12 mouse cellular contexts compared by ENCODE assay signal in the genomic region with DNA sequence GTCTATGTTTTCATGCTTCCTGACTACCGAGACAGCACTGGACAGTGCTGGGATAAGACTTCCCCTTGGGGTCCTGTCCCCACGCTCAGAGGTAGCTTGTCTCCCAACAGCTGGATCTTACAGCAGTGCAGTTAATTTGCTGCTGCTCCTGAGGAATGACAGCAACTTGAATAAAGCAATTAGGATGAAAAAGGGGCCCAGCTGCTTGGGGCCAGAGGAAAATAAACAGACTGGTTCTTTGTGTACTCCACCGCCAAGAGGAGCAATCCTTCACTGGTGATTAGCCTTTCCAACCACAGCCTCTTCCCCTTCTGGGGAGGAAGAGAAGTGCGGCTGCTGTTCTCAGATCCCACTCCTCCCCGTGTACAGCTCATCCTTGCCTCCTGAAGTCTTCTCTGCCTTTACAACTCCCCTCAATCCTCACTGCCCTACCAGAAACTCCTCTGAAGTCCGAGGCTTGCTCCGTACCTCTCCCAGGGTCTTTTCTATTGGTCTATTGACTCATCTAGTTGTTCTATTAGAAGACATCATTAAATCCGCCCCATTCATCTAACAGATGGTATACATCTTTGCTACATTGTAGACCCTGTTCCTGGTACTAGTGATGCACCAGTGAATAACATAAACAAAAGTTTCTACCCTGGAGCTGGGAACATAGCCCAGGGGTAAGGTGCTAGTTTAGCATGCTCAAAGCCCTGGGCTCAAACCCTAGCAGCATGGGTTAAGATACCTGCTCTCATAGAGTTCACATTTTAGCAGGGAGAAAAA. TPM values are rescaled to one million over a fixed set of nuclear protein-coding genes. Genes with fewer than 3 reads are reported as not detected.
DNase-seq lines count a peak whose midpoint lies in the region; ATAC-seq and TF ChIP-seq lines count a peak whose summit lies in the region.
"Had no signal": no experiment of that assay in that cellular context is flagged by ENCODE, and none has a peak within 500 bp of the region (broad histone marks: within the 10 kb centered on the region; RNA-seq: fewer than 3 reads in every experiment).

No protein-coding gene starts in this region.

- H3K27ac ChIP-seq in midbrain, postnatal 0 days (ENCODE audit: low read depth, low read length): no peak overlapping the region
- H3K27ac ChIP-seq in midbrain, embryonic 16.5 days (ENCODE audit: low read length): no peak overlapping the region
- H3K27ac ChIP-seq in intestine, embryonic 14.5 days (ENCODE audit: low read depth): no peak overlapping the region
- peak overlapping the region; percentile 88 for H3K27ac ChIP-seq in lung, embryonic 15.5 days
- H3K27ac ChIP-seq: liver, embryonic 13.5 days had no signal

- no peak for ATAC-seq in midbrain, postnatal 0 days (ENCODE audit: low FRiP score)
- ATAC-seq in midbrain, embryonic 16.5 days: no peak
- ATAC-seq in intestine, embryonic 14.5 days (replicated peaks; ENCODE audit: low FRiP score, low TSS enrichment, low read depth): peak; percentile 50; the same call in 1 of the 2 replicates
- peak; percentile 87 for ATAC-seq in lung, embryonic 15.5 days (ENCODE audit: borderline replicate concordance, extremely low read depth, low FRiP score, low TSS enrichment)

- H3K36me3 ChIP-seq in midbrain, postnatal 0 days (ENCODE audit: insufficient read depth, low read length): no peaks in the 10 kb centered on the region
- no peaks in the 10 kb centered on the region for H3K36me3 ChIP-seq in midbrain, embryonic 16.5 days (ENCODE audit: control insufficient read depth, insufficient read depth, low read length)
- no peaks in the 10 kb centered on the region for H3K36me3 ChIP-seq in intestine, embryonic 14.5 days (ENCODE audit: control insufficient read depth, insufficient read depth, low read length)
- no peaks in the 10 kb centered on the region for H3K36me3 ChIP-seq in lung, embryonic 15.5 days
- H3K36me3 ChIP-seq: liver, embryonic 13.5 days had no signal

- WGBS in midbrain, postnatal 0 days: 42% methylated on average over 8 of the region's 8 CpGs
- 37% methylated on average over 8 of the region's 8 CpGs for WGBS in midbrain, embryonic 16.5 days
- WGBS in intestine, embryonic 14.5 days: 13% methylated on average over 8 of the region's 8 CpGs
- 12% methylated on average over 8 of the region's 8 CpGs for WGBS in lung, embryonic 15.5 days

- DNase-seq in midbrain, postnatal 0 days (ENCODE audit: low spot score): peak; percentile 32
- DNase-seq in intestine, embryonic 14.5 days (ENCODE audit: low spot score): peak; percentile 75
- no peak for DNase-seq in cerebellum, adult 11-12 months
- DNase-seq in adrenal gland, postnatal 25 days: no peak
- no peak for DNase-seq in adrenal gland, adult 8-10 months
- DNase-seq: cerebellum, postnatal 14 days; gastrocnemius, postnatal 36 days; heart, postnatal 4 days; liver, embryonic 13.5 days had no signal

- no peaks in the 10 kb centered on the region for H3K9me3 ChIP-seq in midbrain, postnatal 0 days (ENCODE audit: low read length)
- no peaks in the 10 kb centered on the region for H3K9me3 ChIP-seq in midbrain, embryonic 16.5 days (replicated peaks; ENCODE audit: control insufficient read depth, low read length, poor library complexity, severe bottlenecking)
- H3K9me3 ChIP-seq in intestine, embryonic 14.5 days (ENCODE audit: control insufficient read depth, low read length): no peaks in the 10 kb centered on the region
- no peaks in the 10 kb centered on the region for H3K9me3 ChIP-seq in lung, embryonic 15.5 days
- H3K9me3 ChIP-seq: liver, embryonic 13.5 days had no signal

- no peaks in the 10 kb centered on the region for H3K4me1 ChIP-seq in midbrain, postnatal 0 days (ENCODE audit: insufficient read depth, low read length)
- no peaks in the 10 kb centered on the region for H3K4me1 ChIP-seq in midbrain, embryonic 16.5 days (ENCODE audit: control insufficient read depth, insufficient read depth, low read length)
- H3K4me1 ChIP-seq in intestine, embryonic 14.5 days (replicated peaks; ENCODE audit: control insufficient read depth, insufficient read depth, low read length): peaks cover 6% of the 10 kb centered on the region; the same call in 1 of the 2 replicates
- peaks cover 71% of the 10 kb centered on the region for H3K4me1 ChIP-seq in lung, embryonic 15.5 days

- TF ChIP-seq CTCF in midbrain, postnatal 0 days (IDR thresholded peaks at IDR 0.05): peak; percentile 13; the same call in 1 of the 2 replicates

- H3K27me3 ChIP-seq in midbrain, postnatal 0 days (ENCODE audit: insufficient read depth, low read length): peaks cover 19% of the 10 kb centered on the region
- peaks cover 18% of the 10 kb centered on the region for H3K27me3 ChIP-seq in midbrain, embryonic 16.5 days (ENCODE audit: control insufficient read depth, insufficient read depth, low read depth, low read length)
- H3K27me3 ChIP-seq in intestine, embryonic 14.5 days (replicated peaks; ENCODE audit: control insufficient read depth, insufficient read depth, low read length): peaks cover 83% of the 10 kb centered on the region
- H3K27me3 ChIP-seq in lung, embryonic 15.5 days: peaks cover 17% of the 10 kb centered on the region

- no peak overlapping the region for H3K4me3 ChIP-seq in midbrain, postnatal 0 days (ENCODE audit: low read depth, low read length)
- H3K4me3 ChIP-seq in midbrain, embryonic 16.5 days (ENCODE audit: low read depth, low read length): no peak overlapping the region
- no peak overlapping the region for H3K4me3 ChIP-seq in intestine, embryonic 14.5 days (ENCODE audit: low read depth, low read length)
- H3K4me3 ChIP-seq in lung, embryonic 15.5 days: no peak overlapping the region
- H3K4me3 ChIP-seq: liver, embryonic 13.5 days had no signal

- H3K9ac ChIP-seq in midbrain, postnatal 0 days (replicated peaks; ENCODE audit: low read length, poor library complexity, severe bottlenecking): no peak overlapping the region
- no peak overlapping the region for H3K9ac ChIP-seq in midbrain, embryonic 16.5 days (ENCODE audit: low read depth, low read length)
- no peak overlapping the region for H3K9ac ChIP-seq in intestine, embryonic 14.5 days (ENCODE audit: low read length)
- H3K9ac ChIP-seq in lung, embryonic 15.5 days: no peak overlapping the region
- H3K9ac ChIP-seq: liver, embryonic 13.5 days had no signal

- no peak overlapping the region for H3K4me2 ChIP-seq in midbrain, postnatal 0 days (ENCODE audit: low read depth, low read length, poor library complexity, severe bottlenecking)
- no peak overlapping the region for H3K4me2 ChIP-seq in midbrain, embryonic 16.5 days (ENCODE audit: low read length)
- no peak overlapping the region for H3K4me2 ChIP-seq in intestine, embryonic 14.5 days (ENCODE audit: low read length)
- peak overlapping the region; percentile 34; the same call in 1 of the 2 replicates for H3K4me2 ChIP-seq in lung, embryonic 15.5 days
- H3K4me2 ChIP-seq: liver, embryonic 13.5 days had no signal

RNA-seq across cellular contexts. Expression of a gene that starts 4.9 kb away (rescaled TPM):
- 1.0 and 2.4 TPM in 2 replicates for total RNA-seq in midbrain, postnatal 0 days (2014; rRNA removed)
- polyA plus RNA-seq in midbrain, postnatal 0 days (2015; fragmentation: Nextera tagmentation; extraction: Ambion mirVana): 0.65 and 0.74 TPM in 2 replicates
- 0.50 and 0.67 TPM in 2 replicates for polyA plus RNA-seq in midbrain, embryonic 16.5 days (2015; fragmentation: Nextera tagmentation; extraction: Ambion mirVana)
- 0.66 and 1.1 TPM in 2 replicates for polyA plus RNA-seq in intestine, embryonic 14.5 days (2014; fragmentation: Nextera tagmentation; extraction: Ambion mirVana)
- 5.0 and 5.5 TPM in 2 replicates for polyA plus RNA-seq in lung, embryonic 15.5 days (2015; fragmentation: Nextera tagmentation; extraction: Ambion mirVana)
- total RNA-seq in adrenal gland, postnatal 25 days (2021): 0.43 TPM in 1 of 2 replicates, not detected in the other
- total RNA-seq in adrenal gland, adult 8-10 months (2022): under 1 TPM in 3 of 4 experiments, not detected in 1; 0.13 to 0.23 (median 0.21) TPM

RNA-seq across cellular contexts. Expression of a gene that starts 11.7 kb away (rescaled TPM):
- total RNA-seq in midbrain, postnatal 0 days (2014; rRNA removed): 6.1 and 9.3 TPM in 2 replicates
- 4.3 and 4.8 TPM in 2 replicates for polyA plus RNA-seq in midbrain, postnatal 0 days (2015; fragmentation: Nextera tagmentation; extraction: Ambion mirVana)
- polyA plus RNA-seq in midbrain, embryonic 16.5 days (2015; fragmentation: Nextera tagmentation; extraction: Ambion mirVana): 7.1 and 8.4 TPM in 2 replicates
- 2.6 and 2.7 TPM in 2 replicates for polyA plus RNA-seq in intestine, embryonic 14.5 days (2014; fragmentation: Nextera tagmentation; extraction: Ambion mirVana)
- 49.9 and 52.6 TPM in 2 replicates for polyA plus RNA-seq in lung, embryonic 15.5 days (2015; fragmentation: Nextera tagmentation; extraction: Ambion mirVana)
- total RNA-seq in adrenal gland, postnatal 25 days (2021): 9.6 and 15.9 TPM in 2 replicates
- 10 to 100 TPM in 1 of 4 experiments, 1 to 10 TPM in 3; 5.9 to 20.4 (median 7.2) TPM for total RNA-seq in adrenal gland, adult 8-10 months (2022)

RNA-seq across cellular contexts. Expression of a gene that starts 25.7 kb away (rescaled TPM):
- total RNA-seq in midbrain, postnatal 0 days (2014; rRNA removed): 7.6 and 10.1 TPM in 2 replicates
- 1.4 and 2.2 TPM in 2 replicates for polyA plus RNA-seq in midbrain, postnatal 0 days (2015; fragmentation: Nextera tagmentation; extraction: Ambion mirVana)
- 2.1 and 2.7 TPM in 2 replicates for polyA plus RNA-seq in midbrain, embryonic 16.5 days (2015; fragmentation: Nextera tagmentation; extraction: Ambion mirVana)
- polyA plus RNA-seq in intestine, embryonic 14.5 days (2014; fragmentation: Nextera tagmentation; extraction: Ambion mirVana): 0.13 and 0.39 TPM in 2 replicates
- polyA plus RNA-seq in lung, embryonic 15.5 days (2015; fragmentation: Nextera tagmentation; extraction: Ambion mirVana): 0.14 TPM in 1 of 2 replicates, not detected in the other
- total RNA-seq in adrenal gland, postnatal 25 days (2021): 0.90 TPM in 1 of 2 replicates, not detected in the other
- total RNA-seq in adrenal gland, adult 8-10 months (2022): 1 to 10 TPM in 1 of 4 experiments, under 1 TPM in 2, not detected in 1; 0.41 to 1.7 (median 0.49) TPM
- polyA plus RNA-seq: liver, embryonic 13.5 days had no signal

RNA-seq across cellular contexts. Expression of a gene that starts 36.2 kb away (rescaled TPM):
- not detected in 2 replicates for total RNA-seq in midbrain, postnatal 0 days (2014; rRNA removed)
- polyA plus RNA-seq in midbrain, postnatal 0 days (2015; fragmentation: Nextera tagmentation; extraction: Ambion mirVana): not detected in 2 replicates
- not detected in 2 replicates for polyA plus RNA-seq in midbrain, embryonic 16.5 days (2015; fragmentation: Nextera tagmentation; extraction: Ambion mirVana)
- 0.36 and 0.80 TPM in 2 replicates for polyA plus RNA-seq in intestine, embryonic 14.5 days (2014; fragmentation: Nextera tagmentation; extraction: Ambion mirVana)
- polyA plus RNA-seq in lung, embryonic 15.5 days (2015; fragmentation: Nextera tagmentation; extraction: Ambion mirVana): not detected in 2 replicates
- total RNA-seq in adrenal gland, postnatal 25 days (2021): not detected in 2 replicates
- total RNA-seq in adrenal gland, adult 8-10 months (2022): not detected
- total RNA-seq: gastrocnemius, postnatal 36 days; heart, postnatal 4 days; layer of hippocampus, postnatal 25 days had no signal
- polyA plus RNA-seq: liver, embryonic 13.5 days had no signal

RNA-seq across cellular contexts. Expression of a gene that starts 40.7 kb away (rescaled TPM):
- total RNA-seq in midbrain, postnatal 0 days (2014; rRNA removed): 16.4 and 23.4 TPM in 2 replicates
- 7.7 and 11.0 TPM in 2 replicates for polyA plus RNA-seq in midbrain, postnatal 0 days (2015; fragmentation: Nextera tagmentation; extraction: Ambion mirVana)
- polyA plus RNA-seq in midbrain, embryonic 16.5 days (2015; fragmentation: Nextera tagmentation; extraction: Ambion mirVana): 6.5 and 7.2 TPM in 2 replicates
- 9.2 and 11.2 TPM in 2 replicates for polyA plus RNA-seq in intestine, embryonic 14.5 days (2014; fragmentation: Nextera tagmentation; extraction: Ambion mirVana)
- 9.3 and 10.6 TPM in 2 replicates for polyA plus RNA-seq in lung, embryonic 15.5 days (2015; fragmentation: Nextera tagmentation; extraction: Ambion mirVana)
- total RNA-seq in adrenal gland, postnatal 25 days (2021): 16.1 and 19.0 TPM in 2 replicates
- total RNA-seq in adrenal gland, adult 8-10 months (2022): 10 to 100 TPM; 18.6 to 23.1 (median 19.9) TPM

Comparison
In these comparisons a context has a peak if more than half of its experiments do, and no peak if none do; other contexts are left out.
1. ATAC-seq: peak in intestine, embryonic 14.5 days (single experiment) and lung, embryonic 15.5 days (single experiment); none in midbrain, postnatal 0 days (single experiment) and midbrain, embryonic 16.5 days (single experiment).
2. DNase-seq: peak in midbrain, postnatal 0 days (single experiment) and intestine, embryonic 14.5 days (single experiment); none in cerebellum, adult 11-12 months (single experiment), adrenal gland, postnatal 25 days (single experiment) and adrenal gland, adult 8-10 months (single experiment).